In genomic region chr1:69319526-69319925, GRCm38 (mm10) we compare ENCODE assay signal across 23 mouse cellular contexts.
"Had no signal": no experiment of that assay in that cellular context is flagged by ENCODE, and none has a peak within 500 bp of the region (broad histone marks: within the 10 kb centered on the region; RNA-seq: fewer than 3 reads in every experiment).

No protein-coding gene starts in this region.

- H3K4me3 ChIP-seq: heart, adult 2 months; heart, embryonic 13.5 days; heart, embryonic 15.5 days; hindbrain, embryonic 13.5 days; hindbrain, embryonic 15.5 days; layer of hippocampus, adult 2 months; left cerebral cortex, adult 2 months; limb, embryonic 15.5 days; liver, embryonic 12.5 days had no signal

- H3K4me1 ChIP-seq: heart, embryonic 13.5 days; heart, embryonic 15.5 days; hindbrain, embryonic 13.5 days; hindbrain, embryonic 15.5 days; limb, embryonic 15.5 days; liver, embryonic 12.5 days had no signal

- DNase-seq: gastrocnemius, postnatal 14 days; gastrocnemius, postnatal 36 days; heart, adult 11 months; heart, adult 2 months; heart, postnatal 14 days; heart, postnatal 36 days; kidney, adult 18-20 months; kidney, adult 9 months; kidney, postnatal 10 days; kidney, postnatal 25 days; kidney, postnatal 4 days had no signal

- H3K36me3 ChIP-seq: heart, embryonic 13.5 days; heart, embryonic 15.5 days; hindbrain, embryonic 13.5 days; hindbrain, embryonic 15.5 days; limb, embryonic 15.5 days; liver, embryonic 12.5 days had no signal

- H3K27me3 ChIP-seq: heart, embryonic 13.5 days; heart, embryonic 15.5 days; hindbrain, embryonic 13.5 days; hindbrain, embryonic 15.5 days; limb, embryonic 15.5 days; liver, embryonic 12.5 days had no signal

- H3K27ac ChIP-seq: heart, adult 2 months; heart, embryonic 13.5 days; heart, embryonic 15.5 days; hindbrain, embryonic 13.5 days; hindbrain, embryonic 15.5 days; hindbrain, postnatal 0 days; layer of hippocampus, adult 2 months; left cerebral cortex, adult 2 months; limb, embryonic 15.5 days; liver, embryonic 12.5 days; liver, embryonic 14.5 days had no signal

- ATAC-seq: hindbrain, postnatal 0 days; intestine, embryonic 16.5 days; liver, embryonic 12.5 days had no signal

- H3K9me3 ChIP-seq: heart, embryonic 13.5 days; heart, embryonic 15.5 days; hindbrain, embryonic 13.5 days; hindbrain, embryonic 15.5 days; limb, embryonic 15.5 days; liver, embryonic 12.5 days had no signal

- H3K4me2 ChIP-seq: heart, embryonic 11.5 days; heart, embryonic 13.5 days; heart, embryonic 15.5 days; hindbrain, embryonic 13.5 days; hindbrain, embryonic 15.5 days; limb, embryonic 15.5 days; liver, embryonic 12.5 days had no signal

- H3K9ac ChIP-seq: heart, embryonic 13.5 days; heart, embryonic 15.5 days; hindbrain, embryonic 13.5 days; hindbrain, embryonic 15.5 days; limb, embryonic 15.5 days; liver, embryonic 12.5 days; liver, embryonic 14.5 days had no signal
